In the genomic region with DNA sequence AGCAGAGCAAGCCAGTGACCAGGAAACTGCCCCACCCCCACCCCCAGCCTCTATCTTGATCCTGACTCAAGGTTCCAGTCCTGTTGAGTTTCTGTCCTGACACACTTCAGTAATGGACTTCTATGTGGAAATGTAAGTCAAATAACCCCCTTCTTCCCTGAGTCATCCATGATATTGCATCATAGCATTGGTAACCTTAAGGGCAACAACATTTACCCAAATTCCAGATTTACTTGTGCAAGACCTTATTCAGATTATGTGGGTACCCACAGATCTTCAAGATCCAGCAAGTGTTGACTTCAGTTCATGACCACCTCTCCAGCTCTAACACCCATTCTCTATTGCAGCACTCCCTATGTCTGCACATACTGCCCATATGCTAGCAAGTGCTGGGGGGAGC, we compare ENCODE assay signal across 2 mouse cellular contexts. TPM values are rescaled to one million over a fixed set of nuclear protein-coding genes. Genes with fewer than 3 reads are reported as not detected.
"Had no signal": no experiment of that assay in that cellular context is flagged by ENCODE, and none has a peak within 500 bp of the region (broad histone marks: within the 10 kb centered on the region; RNA-seq: fewer than 3 reads in every experiment).

No protein-coding gene starts in this region.

RNA-seq across cellular contexts. Expression of gene Mageh1, which starts 5.8 kb away (rescaled TPM):
- total RNA-seq: monocyte, adult 5-6 weeks had no signal

RNA-seq across cellular contexts. Expression of gene Usp51, which starts 25.3 kb away (rescaled TPM):
- total RNA-seq: liver, adult 2 months; monocyte, adult 5-6 weeks had no signal
